Mouse (Mus musculus): ENCODE data around the gene Prr23a2.
"Not testable (repeated sequence)": the region's sequence is repeated elsewhere in the genome, so short reads cannot be mapped to it uniquely, and the experiment has no call there.

Gene Prr23a2

GRCm38 (mm10) chr9:98856210-98856609 lies at the start of gene Prr23a2:
Prr23a2 (plus strand) TSS chr9:98856494.
- in situ Hi-C loops (cut with MboI, MseI): no loop called here

GRCm38 (mm10) chr9:98807631-98808030 lies 48.7 kb upstream of the Prr23a2 start:
- in situ Hi-C loops (cut with MboI, MseI): no loop called here

- in situ Hi-C loops (cut with MboI, MseI): not testable (repeated sequence)
These were observed 46.8 kb upstream of the Prr23a2 start for GRCm38 (mm10) chr9:98809526-98809925.

DNA sequence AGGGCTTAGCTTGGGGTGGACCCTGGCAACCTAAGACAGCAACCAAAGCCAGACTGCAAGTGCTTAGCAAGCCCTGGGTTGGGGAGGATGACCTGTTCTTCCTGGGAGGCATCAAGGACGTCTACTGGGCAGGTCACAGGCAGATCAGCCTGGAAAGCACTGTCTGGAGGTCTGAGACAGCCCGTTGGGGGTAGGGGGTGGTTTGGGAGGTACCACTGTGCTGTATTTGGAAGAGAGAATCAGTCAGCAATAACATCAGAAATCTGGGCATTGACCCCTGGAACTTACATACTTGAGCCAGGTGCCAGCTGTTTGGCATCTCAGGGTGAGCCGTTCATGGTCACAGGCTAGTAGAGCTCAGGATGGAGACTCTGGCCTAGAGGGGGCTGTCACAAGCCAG lies 40.2 kb upstream of the Prr23a2 start:
- in situ Hi-C loops (cut with MboI, MseI): no loop called here

DNA sequence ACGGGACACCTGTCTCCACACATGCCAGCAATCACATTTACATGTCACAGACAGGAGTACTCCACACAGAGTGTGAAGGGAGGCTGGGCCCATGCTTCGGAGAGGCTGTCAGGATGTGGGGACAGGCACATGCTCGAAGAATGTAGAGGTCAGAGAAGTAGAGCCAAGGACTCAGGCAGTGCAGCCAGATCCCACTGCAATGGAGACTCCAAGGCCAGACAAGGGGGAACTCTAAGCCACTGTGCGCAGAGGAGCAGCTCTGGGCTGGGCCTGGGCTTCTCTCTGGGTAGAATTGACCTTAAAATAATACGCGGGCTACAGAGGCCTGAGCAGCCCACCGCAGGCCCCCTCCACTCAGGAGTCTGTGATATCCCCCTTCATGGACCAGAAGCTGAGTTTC lies 38.7 kb upstream of the Prr23a2 start:
- in situ Hi-C loops (cut with MboI, MseI): no loop called here

GRCm38 (mm10) chr9:98818971-98819370 lies 37.3 kb upstream of the Prr23a2 start:
- in situ Hi-C loops (cut with MboI, MseI): no loop called here

DNA sequence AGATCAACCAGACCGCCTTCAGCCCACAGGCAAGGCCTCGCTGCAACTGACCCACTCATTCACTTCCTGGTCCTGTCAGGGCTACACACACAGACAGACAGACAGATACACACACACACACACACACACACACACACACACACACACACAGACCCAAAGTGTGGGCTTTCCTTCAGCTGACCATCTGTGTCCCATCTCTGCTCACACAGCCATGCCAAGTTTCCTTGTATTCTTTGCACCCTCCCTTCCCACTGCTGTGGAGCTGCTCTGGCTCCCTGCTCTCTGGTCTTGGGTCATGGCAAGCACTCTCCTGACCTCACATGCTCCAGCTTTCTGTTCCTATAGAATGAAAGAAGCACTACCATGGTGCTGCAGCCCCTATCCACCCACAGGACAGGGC lies 36.8 kb upstream of the Prr23a2 start:
- in situ Hi-C loops (cut with MboI, MseI): no loop called here

DNA sequence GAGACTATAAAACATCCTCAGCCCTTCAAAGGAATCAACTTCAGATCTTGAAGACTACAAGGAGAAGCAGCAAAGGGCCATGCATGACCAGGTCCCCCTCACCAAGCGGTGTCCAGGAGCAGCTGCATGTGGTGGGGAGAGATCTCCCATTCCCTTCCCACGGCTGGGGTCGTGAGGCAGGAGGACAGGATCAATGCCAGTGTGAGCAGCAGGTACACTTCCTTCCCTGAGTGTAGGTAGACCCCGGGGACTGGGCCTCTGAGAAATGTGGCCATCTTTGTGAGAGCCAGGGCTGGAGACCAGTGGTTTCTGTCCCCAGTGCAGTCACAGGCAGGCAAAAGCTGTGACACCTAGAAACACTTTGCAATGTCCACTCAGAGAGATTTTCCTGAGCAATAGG lies 35.8 kb upstream of the Prr23a2 start:
- in situ Hi-C loops (cut with MboI, MseI): no loop called here

GRCm38 (mm10) chr9:98821067-98821466 lies 35.2 kb upstream of the Prr23a2 start:
- in situ Hi-C loops (cut with MboI, MseI): no loop called here

DNA sequence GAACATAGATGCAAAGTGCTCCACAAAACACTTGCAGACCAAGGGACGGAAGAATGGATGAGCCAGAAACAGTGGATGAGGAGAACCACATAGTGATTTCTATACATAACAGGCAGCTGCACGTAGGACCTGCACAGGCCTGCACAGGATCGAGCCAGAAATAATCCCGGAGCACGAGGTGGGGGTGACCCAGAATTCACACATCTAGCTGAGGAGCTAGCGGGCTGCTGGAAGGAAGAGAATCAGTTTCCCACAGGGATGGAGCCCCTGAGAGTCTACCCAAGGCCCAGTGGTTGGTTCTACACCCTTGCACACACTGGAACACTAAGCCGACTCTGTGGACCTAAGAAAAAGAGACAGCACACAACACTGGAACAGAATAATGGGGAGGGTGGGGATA lies 32.5 kb upstream of the Prr23a2 start:
- in situ Hi-C loops (cut with MboI, MseI): no loop called here

DNA sequence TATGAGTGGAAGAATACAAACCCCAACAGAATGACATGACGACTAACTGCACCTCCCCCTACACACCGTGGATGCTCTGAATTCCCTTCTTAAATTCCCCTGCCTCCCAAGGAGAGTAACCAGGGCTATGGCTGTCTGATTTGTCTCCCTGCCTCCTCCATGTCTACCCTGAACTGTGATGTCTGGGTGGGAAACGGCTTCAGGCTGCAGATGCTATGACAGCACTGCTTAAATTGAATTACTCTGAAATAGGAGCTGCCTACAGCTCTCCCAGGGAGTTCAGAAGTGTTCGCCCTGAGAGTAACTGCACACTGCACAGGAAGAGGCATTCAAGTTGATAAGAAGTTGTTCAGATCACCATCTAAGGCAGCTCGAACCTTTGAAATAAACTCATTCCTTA lies 26.8 kb upstream of the Prr23a2 start:
- in situ Hi-C loops (cut with MboI, MseI): no loop called here

DNA sequence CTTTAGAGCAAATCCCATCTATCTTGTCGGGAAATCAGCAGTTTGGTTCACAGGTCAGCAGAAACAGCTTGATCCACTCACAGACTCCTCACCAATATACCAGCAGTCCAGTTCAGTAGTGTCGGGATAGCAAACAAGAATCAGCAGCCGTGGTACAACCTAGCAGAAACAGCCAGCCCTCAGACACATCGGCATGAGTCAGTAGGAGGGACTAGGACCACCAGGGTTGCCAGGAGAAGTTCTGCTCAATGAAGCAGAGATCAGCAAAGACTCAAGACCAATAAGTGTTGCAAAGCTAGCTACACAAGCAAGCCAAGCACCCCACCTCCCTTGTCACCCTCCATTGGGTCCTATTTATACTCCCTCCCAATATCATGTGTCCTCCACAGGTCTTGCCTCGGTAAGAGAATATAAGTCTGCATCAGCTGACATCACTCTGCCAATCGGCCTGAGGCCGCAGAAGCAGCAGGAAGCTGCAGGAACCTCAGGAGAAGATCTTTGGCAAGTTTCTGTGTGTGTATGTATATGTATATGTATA lies 18.7 kb upstream of the Prr23a2 start:
- in situ Hi-C loops (cut with MboI, MseI): no loop called here

DNA sequence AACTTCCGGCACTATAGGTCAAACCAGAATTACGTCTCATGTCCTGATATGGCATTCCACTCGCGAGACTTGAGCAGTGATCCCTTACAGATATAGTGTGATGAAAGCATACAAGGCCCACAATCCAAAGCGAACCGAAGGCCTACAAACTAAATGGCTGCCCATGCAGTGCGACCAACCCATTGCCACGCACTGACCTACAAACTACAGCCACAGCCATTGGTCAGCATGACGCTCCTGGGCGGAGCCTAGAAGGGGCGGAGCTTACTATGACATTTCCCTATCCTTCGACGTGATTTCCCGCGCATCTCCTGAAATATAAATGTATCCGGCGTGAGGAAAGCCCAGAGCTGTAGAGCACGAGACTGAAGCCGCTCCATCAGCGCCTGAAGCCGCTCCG lies 14.2 kb upstream of the Prr23a2 start, which contains the start of gene Prr23a1:
TSS of gene Prr23a1 (plus strand) at position 387 of the 400 bp plus-strand sequence.
- in situ Hi-C loops (cut with MboI, MseI): no loop called here

DNA sequence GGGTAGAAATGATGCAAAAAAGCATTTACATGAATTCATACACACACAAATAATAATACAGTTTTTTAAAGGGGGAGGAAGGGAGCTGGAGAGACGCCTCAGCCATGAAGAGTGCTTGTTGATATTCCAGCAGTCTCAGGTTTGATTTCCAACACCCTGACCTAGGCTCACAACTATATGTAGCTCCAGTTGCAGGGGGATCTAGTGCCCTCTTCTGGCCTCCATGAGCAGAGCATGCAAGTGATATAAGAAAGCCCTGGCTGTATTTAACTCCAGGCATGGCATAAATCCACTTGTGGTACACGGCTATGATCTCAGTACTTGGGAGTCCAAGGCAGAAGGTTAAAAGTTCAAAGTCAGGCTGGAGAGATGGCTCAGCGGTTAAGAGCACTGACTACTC lies 7.2 kb downstream of the Prr23a2 start:
- in situ Hi-C loops (cut with MboI, MseI): no loop called here

GRCm38 (mm10) chr9:98864571-98864970 lies 8.3 kb downstream of the Prr23a2 start, which contains the start of gene Prr23a3:
Prr23a3 (plus strand) TSS chr9:98864767.
- in situ Hi-C loops (cut with MboI, MseI): no loop called here

DNA sequence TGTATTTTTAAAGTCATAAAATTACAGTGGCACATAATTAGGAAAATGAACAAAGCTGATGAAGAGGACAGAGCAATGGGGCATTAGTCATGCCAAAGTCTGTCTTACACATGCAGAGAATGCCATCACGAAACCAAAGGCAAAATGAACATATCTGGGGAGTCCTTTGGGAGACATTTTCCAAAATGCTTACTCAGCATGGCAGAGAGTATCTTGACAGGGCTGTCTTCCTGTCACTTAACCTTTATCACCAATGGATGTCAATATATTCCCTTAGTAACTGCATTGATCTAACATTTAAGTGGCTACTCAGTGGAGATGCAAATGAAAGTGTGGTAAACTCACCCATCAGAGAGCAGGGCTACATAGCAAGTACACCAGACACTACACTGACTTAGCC lies 45.2 kb downstream of the Prr23a2 start:
- in situ Hi-C loops (cut with MboI, MseI): no loop called here

DNA sequence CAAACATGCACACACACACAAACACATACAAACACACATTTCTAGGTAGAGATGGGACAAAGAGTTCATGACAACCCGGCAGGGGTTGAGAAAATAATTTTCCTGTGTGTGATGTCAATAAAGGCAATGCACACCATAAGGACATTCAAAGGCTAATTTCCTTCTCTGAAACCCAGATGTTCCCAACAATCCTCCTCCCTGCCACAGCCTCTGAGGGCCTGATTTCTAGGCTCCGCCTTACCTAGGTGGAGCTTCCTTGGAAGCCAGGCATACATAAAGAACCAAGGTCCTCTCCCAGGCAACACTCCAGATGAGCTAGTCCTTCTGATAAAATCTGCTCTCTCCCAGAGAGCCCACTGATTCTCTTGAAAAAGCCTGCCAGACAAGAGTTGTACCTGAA lies 46.5 kb downstream of the Prr23a2 start, which contains the start of gene 7420426K07Rik:
TSS of gene 7420426K07Rik (plus strand) at position 301 of the 400 bp plus-strand sequence.
- in situ Hi-C loops (cut with MboI, MseI): no loop called here

All from T-helper 1 cell (primary cell).